Comparison of ENCODE assay signal across 9 mouse cellular contexts in genomic region chr10:79840091-79840490, GRCm38 (mm10). TPM values are rescaled to one million over a fixed set of nuclear protein-coding genes. Genes with fewer than 3 reads are reported as not detected.
DNase-seq lines count a peak whose midpoint lies in the region; ATAC-seq and TF ChIP-seq lines count a peak whose summit lies in the region.
"Had no signal": no experiment of that assay in that cellular context is flagged by ENCODE, and none has a peak within 500 bp of the region (broad histone marks: within the 10 kb centered on the region; RNA-seq: fewer than 3 reads in every experiment).

No protein-coding gene starts in this region.

- no peak for DNase-seq in left cerebral cortex, adult 2 months (ENCODE audit: extremely low spot score in 1 of 2, low spot score in 2 of 2)
- no peak for DNase-seq in left cerebral cortex, postnatal 10 days (ENCODE audit: extremely low spot score in 1 of 2, low spot score in 2 of 2)
- DNase-seq in adrenal gland, postnatal 4 days (ENCODE audit: low spot score in 2 of 2): no peak
- no peak for DNase-seq in embryo, embryonic 10.5 days (ENCODE audit: low spot score)
- DNase-seq: thymus, adult 18-20 months had no signal

- no peaks in the 10 kb centered on the region for H3K9me3 ChIP-seq in embryonic facial prominence, embryonic 15.5 days (replicated peaks)
- H3K9me3 ChIP-seq in hindbrain, embryonic 16.5 days (ENCODE audit: control insufficient read depth, low read length): no peaks in the 10 kb centered on the region
- no peaks in the 10 kb centered on the region for H3K9me3 ChIP-seq in neural tube, embryonic 13.5 days

- WGBS in embryonic facial prominence, embryonic 15.5 days: 92% methylated on average over 3 of the region's 3 CpGs
- 94% methylated on average over 3 of the region's 3 CpGs for WGBS in hindbrain, embryonic 16.5 days
- 88% methylated on average over 3 of the region's 3 CpGs for WGBS in neural tube, embryonic 13.5 days

- intact Hi-C loops in left cerebral cortex, adult 2 months (cut with DNase I): no loop called here
- intact Hi-C loops in left cerebral cortex, postnatal 10 days (cut with DNase I): no loop called here

- H3K9ac ChIP-seq in embryonic facial prominence, embryonic 15.5 days: no peak overlapping the region
- H3K9ac ChIP-seq in hindbrain, embryonic 16.5 days (ENCODE audit: low read depth, low read length): no peak overlapping the region
- 0 out of 2 replicates have a peak overlapping the region, but pooled peaks have one; percentile 70 for H3K9ac ChIP-seq in neural tube, embryonic 13.5 days

- H3K27ac ChIP-seq in left cerebral cortex, adult 2 months: peak overlapping the region; percentile 69
- H3K27ac ChIP-seq in embryonic facial prominence, embryonic 15.5 days (replicated peaks): peak overlapping the region; percentile 97
- peak overlapping the region; percentile 41; the same call in 1 of the 2 replicates for H3K27ac ChIP-seq in hindbrain, embryonic 16.5 days (ENCODE audit: low read depth, low read length)
- H3K27ac ChIP-seq in neural tube, embryonic 13.5 days (replicated peaks): peak overlapping the region; percentile 84

- H3K4me2 ChIP-seq in embryonic facial prominence, embryonic 15.5 days (replicated peaks): peak overlapping the region; percentile 65
- H3K4me2 ChIP-seq in hindbrain, embryonic 16.5 days (ENCODE audit: low read length): peak overlapping the region; percentile 63; the same call in 1 of the 2 replicates
- peak overlapping the region; percentile 61 for H3K4me2 ChIP-seq in neural tube, embryonic 13.5 days

- no peaks in the 10 kb centered on the region for H3K36me3 ChIP-seq in embryonic facial prominence, embryonic 15.5 days
- H3K36me3 ChIP-seq in hindbrain, embryonic 16.5 days (ENCODE audit: control insufficient read depth, insufficient read depth, low read length): no peaks in the 10 kb centered on the region
- no peaks in the 10 kb centered on the region for H3K36me3 ChIP-seq in neural tube, embryonic 13.5 days

- H3K4me1 ChIP-seq in embryonic facial prominence, embryonic 15.5 days: peaks cover 30% of the 10 kb centered on the region
- peaks cover 9% of the 10 kb centered on the region for H3K4me1 ChIP-seq in hindbrain, embryonic 16.5 days (ENCODE audit: control insufficient read depth, insufficient read depth, low read depth, low read length)
- peaks cover 38% of the 10 kb centered on the region for H3K4me1 ChIP-seq in neural tube, embryonic 13.5 days (replicated peaks)

- H3K27me3 ChIP-seq in embryonic facial prominence, embryonic 15.5 days: no peaks in the 10 kb centered on the region
- no peaks in the 10 kb centered on the region for H3K27me3 ChIP-seq in hindbrain, embryonic 16.5 days (replicated peaks; ENCODE audit: control insufficient read depth, insufficient read depth, low read length)
- H3K27me3 ChIP-seq in neural tube, embryonic 13.5 days: no peaks in the 10 kb centered on the region

- no peak overlapping the region for H3K4me3 ChIP-seq in left cerebral cortex, adult 2 months
- peak overlapping the region; percentile 44; the same call in 1 of the 2 replicates for H3K4me3 ChIP-seq in embryonic facial prominence, embryonic 15.5 days (replicated peaks)
- no peak overlapping the region for H3K4me3 ChIP-seq in hindbrain, embryonic 16.5 days (ENCODE audit: low read length)
- H3K4me3 ChIP-seq in neural tube, embryonic 13.5 days: no peak overlapping the region

- ATAC-seq in embryonic facial prominence, embryonic 15.5 days (ENCODE audit: insufficient number of reproducible peaks, low FRiP score, low TSS enrichment, low read depth): no peak
- ATAC-seq in hindbrain, embryonic 16.5 days: no peak
- no peak for ATAC-seq in neural tube, embryonic 13.5 days (ENCODE audit: low read depth)

- no peak for TF ChIP-seq CTCF in left cerebral cortex, adult 2 months (IDR thresholded peaks at IDR 0.05)

RNA-seq across cellular contexts. Expression of gene Ptbp1, which starts 14.1 kb away (rescaled TPM):
- 10 to 100 TPM; 55.5 to 61.7 TPM for total RNA-seq in left cerebral cortex, adult 2 months (2021)
- total RNA-seq in left cerebral cortex, postnatal 10 days (2021): 10 to 100 TPM; 58.2 to 62.2 TPM
- 299 and 325 TPM in 2 replicates for polyA plus RNA-seq in embryonic facial prominence, embryonic 15.5 days (2015; fragmentation: Nextera tagmentation; extraction: Ambion mirVana)
- polyA plus RNA-seq in hindbrain, embryonic 16.5 days (2015; fragmentation: Nextera tagmentation; extraction: Ambion mirVana): 61.2 and 79.2 TPM in 2 replicates
- 87.9 and 114 TPM in 2 replicates for polyA plus RNA-seq in neural tube, embryonic 13.5 days (2015; fragmentation: Nextera tagmentation; extraction: Ambion mirVana)
- total RNA-seq in adrenal gland, postnatal 4 days (2021): 100 to 1,000 TPM; 344 to 389 TPM

RNA-seq across cellular contexts. Expression of gene Misp, which starts 19.3 kb away (rescaled TPM):
- under 1 TPM; 0.59 to 0.89 TPM for total RNA-seq in left cerebral cortex, adult 2 months (2021)
- under 1 TPM; 0.30 to 0.51 TPM for total RNA-seq in left cerebral cortex, postnatal 10 days (2021)
- 5.4 and 7.8 TPM in 2 replicates for polyA plus RNA-seq in embryonic facial prominence, embryonic 15.5 days (2015; fragmentation: Nextera tagmentation; extraction: Ambion mirVana)
- polyA plus RNA-seq in hindbrain, embryonic 16.5 days (2015; fragmentation: Nextera tagmentation; extraction: Ambion mirVana): 0.46 and 0.59 TPM in 2 replicates
- 2.1 and 2.5 TPM in 2 replicates for polyA plus RNA-seq in neural tube, embryonic 13.5 days (2015; fragmentation: Nextera tagmentation; extraction: Ambion mirVana)
- total RNA-seq in adrenal gland, postnatal 4 days (2021): 1 to 10 TPM in 1 of 2 experiments, under 1 TPM in 1; 0.20 to 4.2 TPM
- total RNA-seq: common myeloid progenitor, adult 5-6 weeks had no signal

RNA-seq across cellular contexts. Expression of gene Prtn3, which starts 34.2 kb away (rescaled TPM):
- 1 to 10 TPM; 1.7 to 2.6 TPM for total RNA-seq in left cerebral cortex, adult 2 months (2021)
- total RNA-seq in left cerebral cortex, postnatal 10 days (2021): 1 to 10 TPM; 4.5 to 5.2 TPM
- 4.3 and 5.6 TPM in 2 replicates for polyA plus RNA-seq in embryonic facial prominence, embryonic 15.5 days (2015; fragmentation: Nextera tagmentation; extraction: Ambion mirVana)
- polyA plus RNA-seq in hindbrain, embryonic 16.5 days (2015; fragmentation: Nextera tagmentation; extraction: Ambion mirVana): 10.4 and 11.2 TPM in 2 replicates
- 14.3 and 14.7 TPM in 2 replicates for polyA plus RNA-seq in neural tube, embryonic 13.5 days (2015; fragmentation: Nextera tagmentation; extraction: Ambion mirVana)
- total RNA-seq in adrenal gland, postnatal 4 days (2021): 1 to 10 TPM; 2.2 to 7.0 TPM

RNA-seq across cellular contexts. Expression of gene Plppr3, which starts 34.3 kb away (rescaled TPM):
- 10 to 100 TPM; 51.8 to 63.0 TPM for total RNA-seq in left cerebral cortex, adult 2 months (2021)
- total RNA-seq in left cerebral cortex, postnatal 10 days (2021): 100 to 1,000 TPM; 135 to 142 TPM
- 59.9 and 68.2 TPM in 2 replicates for polyA plus RNA-seq in embryonic facial prominence, embryonic 15.5 days (2015; fragmentation: Nextera tagmentation; extraction: Ambion mirVana)
- 387 and 426 TPM in 2 replicates for polyA plus RNA-seq in hindbrain, embryonic 16.5 days (2015; fragmentation: Nextera tagmentation; extraction: Ambion mirVana)
- 343 and 361 TPM in 2 replicates for polyA plus RNA-seq in neural tube, embryonic 13.5 days (2015; fragmentation: Nextera tagmentation; extraction: Ambion mirVana)
- total RNA-seq in adrenal gland, postnatal 4 days (2021): 10 to 100 TPM in 1 of 2 experiments, 1 to 10 TPM in 1; 8.6 to 14.8 TPM

RNA-seq across cellular contexts. Expression of gene Elane, which starts 46.0 kb away (rescaled TPM):
- total RNA-seq in left cerebral cortex, adult 2 months (2021): not detected
- total RNA-seq in left cerebral cortex, postnatal 10 days (2021): not detected
- polyA plus RNA-seq in embryonic facial prominence, embryonic 15.5 days (2015; fragmentation: Nextera tagmentation; extraction: Ambion mirVana): 0.28 and 0.85 TPM in 2 replicates
- polyA plus RNA-seq in hindbrain, embryonic 16.5 days (2015; fragmentation: Nextera tagmentation; extraction: Ambion mirVana): 0.26 and 0.32 TPM in 2 replicates
- polyA plus RNA-seq in neural tube, embryonic 13.5 days (2015; fragmentation: Nextera tagmentation; extraction: Ambion mirVana): 0.67 TPM in 1 of 2 replicates, not detected in the other
- 1 to 10 TPM in 1 of 2 experiments, under 1 TPM in 1; 0.92 to 5.7 TPM for total RNA-seq in adrenal gland, postnatal 4 days (2021)

Comparison
In these comparisons a context has a peak if more than half of its experiments do, and no peak if none do; other contexts are left out.
1. H3K27ac ChIP-seq: peak in every context shown above with its lines; median percentile 97 in embryonic facial prominence, embryonic 15.5 days; 84 in neural tube, embryonic 13.5 days; 69 in left cerebral cortex, adult 2 months; 41 in hindbrain, embryonic 16.5 days.
2. RNA of gene Ptbp1, which starts 14.1 kb away (total RNA-seq): 344 to 389 TPM in adrenal gland, postnatal 4 days; 58.2 to 62.2 TPM in left cerebral cortex, postnatal 10 days and 55.5 to 61.7 TPM in left cerebral cortex, adult 2 months; every median in the first group is over 4 times any median in the second.
3. Peak in every context shown above with its lines, with median percentiles within 50 percentile points of each other: H3K4me2 ChIP-seq.